Mouse (Mus musculus): ENCODE data around the gene Sik3.

DNA sequence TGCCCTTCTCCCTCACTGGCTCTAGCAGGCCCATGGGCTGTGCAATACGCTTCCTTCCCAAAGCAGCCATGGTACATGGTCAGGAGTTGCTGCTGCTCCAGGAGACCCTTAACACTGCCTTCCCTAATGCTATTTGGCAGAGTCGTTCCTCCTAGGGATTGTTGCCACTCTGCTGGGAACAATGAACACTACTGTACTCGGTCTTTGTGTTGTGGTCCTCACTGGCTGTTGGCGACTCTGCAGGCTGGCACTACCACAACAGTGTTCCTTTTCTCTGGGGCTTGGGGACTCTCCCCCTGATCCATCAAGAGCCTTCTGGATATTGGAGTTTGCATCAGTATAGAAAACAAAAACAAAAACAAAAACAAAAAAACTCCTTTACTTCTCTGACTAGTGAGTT is 13.6 kb upstream of the Sik3 start:
- no peak for TF ChIP-seq CTCF (IDR thresholded peaks at IDR 0.05; ENCODE audit: extremely low read depth, insufficient read depth, low read length)
- no peak for TF ChIP-seq POLR2A (IDR thresholded peaks at IDR 0.05; ENCODE audit: extremely low read depth, insufficient read depth, low read length)

All from cortical plate, adult 2 months (tissue).